Mouse (Mus musculus): ENCODE results near the gene Sgms1. TPM values are rescaled to one million over a fixed set of nuclear protein-coding genes. Genes with fewer than 3 reads are reported as not detected.

Gene Sgms1
- polyA plus RNA-seq, 1 experiment = 14.6 TPM

- Histone ChIP-seq H3K4me3 (ENCODE audit: insufficient read depth, low read depth, low read length) (no peak overlapping the region), H3K4me1 (ENCODE audit: control insufficient read depth, insufficient read depth, insufficient read length, low read length) (peaks cover 4% of the 10 kb centered on the region; the same call in 1 of the 2 replicates), H3K27ac (replicated peaks; ENCODE audit: low read depth, low read length) (no peak overlapping the region)
These were observed 152.3 kb downstream of the Sgms1 start for GRCm38 (mm10) chr19:32237173-32237583.

GRCm38 (mm10) chr19:32234717-32235434 is 154.6 kb downstream of the Sgms1 start:
- H3K4me3 ChIP-seq (ENCODE audit: insufficient read depth, low read depth, low read length) = no peak overlapping the region
- H3K27ac ChIP-seq (replicated peaks; ENCODE audit: low read depth, low read length) = no peak overlapping the region
- peaks cover 5% of the 10 kb centered on the region; the same call in 1 of the 2 replicates for H3K4me1 ChIP-seq (ENCODE audit: control insufficient read depth, insufficient read depth, insufficient read length, low read length)

- Histone ChIP-seq H3K27ac (replicated peaks; ENCODE audit: low read depth, low read length) (no peak overlapping the region), H3K4me1 (ENCODE audit: control insufficient read depth, insufficient read depth, insufficient read length, low read length) (peaks cover 3% of the 10 kb centered on the region; the same call in 1 of the 2 replicates), H3K4me3 (ENCODE audit: insufficient read depth, low read depth, low read length) (no peak overlapping the region)
These were observed 158.2 kb downstream of the Sgms1 start for GRCm38 (mm10) chr19:32231292-32231691.

GRCm38 (mm10) chr19:32230798-32231197 is 158.7 kb downstream of the Sgms1 start:
- H3K4me1 ChIP-seq (ENCODE audit: control insufficient read depth, insufficient read depth, insufficient read length, low read length) = peaks cover 3% of the 10 kb centered on the region; the same call in 1 of the 2 replicates
- H3K4me3 ChIP-seq (ENCODE audit: insufficient read depth, low read depth, low read length) = no peak overlapping the region
- H3K27ac ChIP-seq (replicated peaks; ENCODE audit: low read depth, low read length) = no peak overlapping the region

GRCm38 (mm10) chr19:32230301-32230700 is 159.2 kb downstream of the Sgms1 start:
- H3K4me3 ChIP-seq (ENCODE audit: insufficient read depth, low read depth, low read length) = no peak overlapping the region
- H3K27ac ChIP-seq (replicated peaks; ENCODE audit: low read depth, low read length) = no peak overlapping the region
- H3K4me1 ChIP-seq (ENCODE audit: control insufficient read depth, insufficient read depth, insufficient read length, low read length) = peaks cover 3% of the 10 kb centered on the region; the same call in 1 of the 2 replicates

- Histone ChIP-seq H3K27ac (replicated peaks; ENCODE audit: low read depth, low read length) (no peak overlapping the region), H3K4me1 (ENCODE audit: control insufficient read depth, insufficient read depth, insufficient read length, low read length) (peaks cover 5% of the 10 kb centered on the region; the same call in 1 of the 2 replicates), H3K4me3 (ENCODE audit: insufficient read depth, low read depth, low read length) (no peak overlapping the region)
These were observed 159.7 kb downstream of the Sgms1 start for GRCm38 (mm10) chr19:32229776-32230175.

GRCm38 (mm10) chr19:32227175-32227574 is 162.3 kb downstream of the Sgms1 start:
- H3K4me3 ChIP-seq (ENCODE audit: insufficient read depth, low read depth, low read length) = no peak overlapping the region

GRCm38 (mm10) chr19:32225097-32225490 is 164.4 kb downstream of the Sgms1 start:
- Histone ChIP-seq H3K4me3 (ENCODE audit: insufficient read depth, low read depth, low read length) (no peak overlapping the region), H3K27ac (replicated peaks; ENCODE audit: low read depth, low read length) (peak overlapping the region; percentile 36), H3K4me1 (ENCODE audit: control insufficient read depth, insufficient read depth, insufficient read length, low read length) (peaks cover 12% of the 10 kb centered on the region; the same call in 1 of the 2 replicates)

More at GRCm38 (mm10) chr19:32227175-32227574, 162.3 kb downstream of the Sgms1 start:
- no peak overlapping the region for H3K27ac ChIP-seq (replicated peaks; ENCODE audit: low read depth, low read length)
- H3K4me1 ChIP-seq (ENCODE audit: control insufficient read depth, insufficient read depth, insufficient read length, low read length) = peaks cover 12% of the 10 kb centered on the region; the same call in 1 of the 2 replicates

GRCm38 (mm10) chr19:32224318-32225096 is 165.0 kb downstream of the Sgms1 start:
- Histone ChIP-seq H3K4me1 (ENCODE audit: control insufficient read depth, insufficient read depth, insufficient read length, low read length) (peaks cover 12% of the 10 kb centered on the region; the same call in 1 of the 2 replicates), H3K4me3 (ENCODE audit: insufficient read depth, low read depth, low read length) (no peak overlapping the region), H3K27ac (replicated peaks; ENCODE audit: low read depth, low read length) (peak overlapping the region; percentile 74)

GRCm38 (mm10) chr19:32223751-32224174 is 165.8 kb downstream of the Sgms1 start:
- no peak overlapping the region for H3K4me3 ChIP-seq (ENCODE audit: insufficient read depth, low read depth, low read length)
- H3K4me1 ChIP-seq (ENCODE audit: control insufficient read depth, insufficient read depth, insufficient read length, low read length) = peaks cover 12% of the 10 kb centered on the region; the same call in 1 of the 2 replicates
- H3K27ac ChIP-seq (replicated peaks; ENCODE audit: low read depth, low read length) = peak overlapping the region; percentile 74

GRCm38 (mm10) chr19:32222083-32222482 is 167.4 kb downstream of the Sgms1 start:
- Histone ChIP-seq H3K4me1 (ENCODE audit: control insufficient read depth, insufficient read depth, insufficient read length, low read length) (peaks cover 12% of the 10 kb centered on the region; the same call in 1 of the 2 replicates), H3K4me3 (ENCODE audit: insufficient read depth, low read depth, low read length) (no peak overlapping the region), H3K27ac (replicated peaks; ENCODE audit: low read depth, low read length) (no peak overlapping the region)

- peak overlapping the region; percentile 1; the same call in 1 of the 2 replicates for H3K27ac ChIP-seq (replicated peaks; ENCODE audit: low read depth, low read length)
- no peak overlapping the region for H3K4me3 ChIP-seq (ENCODE audit: insufficient read depth, low read depth, low read length)
- H3K4me1 ChIP-seq (ENCODE audit: control insufficient read depth, insufficient read depth, insufficient read length, low read length) = peaks cover 12% of the 10 kb centered on the region; the same call in 1 of the 2 replicates
These were observed 168.5 kb downstream of the Sgms1 start for GRCm38 (mm10) chr19:32220991-32221390.

- H3K4me1 ChIP-seq (ENCODE audit: control insufficient read depth, insufficient read depth, insufficient read length, low read length) = peaks cover 14% of the 10 kb centered on the region; the same call in 1 of the 2 replicates
- no peak overlapping the region for H3K27ac ChIP-seq (replicated peaks; ENCODE audit: low read depth, low read length)
These were observed 172.8 kb downstream of the Sgms1 start for GRCm38 (mm10) chr19:32216710-32217109.

GRCm38 (mm10) chr19:32214905-32215806 is 174.4 kb downstream of the Sgms1 start:
- Histone ChIP-seq H3K4me1 (ENCODE audit: control insufficient read depth, insufficient read depth, insufficient read length, low read length) (peaks cover 11% of the 10 kb centered on the region; the same call in 1 of the 2 replicates), H3K4me3 (ENCODE audit: insufficient read depth, low read depth, low read length) (no peak overlapping the region), H3K27ac (replicated peaks; ENCODE audit: low read depth, low read length) (no peak overlapping the region)

More at GRCm38 (mm10) chr19:32216710-32217109, 172.8 kb downstream of the Sgms1 start:
- H3K4me3 ChIP-seq (ENCODE audit: insufficient read depth, low read depth, low read length) = no peak overlapping the region

All from brown adipose tissue, adult 24 weeks (tissue).